Mouse (Mus musculus): Measurements from ENCODE around the gene Cd300a.

GRCm38 (mm10) chr11:114875301-114875801 is 14.5 kb upstream of the Cd300a start:
- no peak for TF ChIP-seq POLR2A (IDR thresholded peaks at IDR 0.05; ENCODE audit: insufficient read depth, low read length)
- no peak for TF ChIP-seq CTCF (IDR thresholded peaks at IDR 0.05; ENCODE audit: low read depth, low read length)
- TF ChIP-seq EP300 (IDR thresholded peaks at IDR 0.05; ENCODE audit: insufficient read depth, low read depth, low read length): peak; percentile 88
